Mouse (Mus musculus) olfactory bulb, adult 2 months (tissue): Measurements from ENCODE around the gene Tfeb. TPM values are rescaled to one million over a fixed set of nuclear protein-coding genes. Genes with fewer than 3 reads are reported as not detected.

Experiments used
- H3K27ac ChIP-seq: fragments of 200-500 bp; 2 replicates; pipeline ENCODE4 v1.5.1; 2012; ENCODE audit warnings: low read depth, low read length; ENCODE audit not compliant: insufficient read depth
- H3K4me1 ChIP-seq: fragments of 200-500 bp; 2 replicates; pipeline ENCODE4 v1.6.1; 2012; ENCODE audit warnings: low read length; ENCODE audit not compliant: control insufficient read depth, insufficient read depth
- H3K4me3 ChIP-seq: fragments of 200-500 bp; 2 replicates; pipeline ENCODE4 v1.5.1; 2012; ENCODE audit warnings: mild to moderate bottlenecking, low read depth, low read length, moderate library complexity; ENCODE audit not compliant: insufficient read depth
- CTCF ChIP-seq: fragments of 200-500 bp; IDR thresholded peaks from 2 replicates; pipeline ENCODE4 v1.5.1; 2012; ENCODE audit warnings: low read depth, mild to moderate bottlenecking, low read length, moderate library complexity; ENCODE audit not compliant: insufficient read depth
- POLR2A ChIP-seq: fragments of 200-500 bp; IDR thresholded peaks from 2 replicates; pipeline ENCODE4 v1.6.1; 2012; ENCODE audit warnings: mild to moderate bottlenecking, low read depth, low read length, moderate library complexity; ENCODE audit not compliant: insufficient read depth
- WGBS: fragments of 180-500 bp; shearing (Covaris S2); methylation state at CpG from one replicate; pipeline ENCODE4 v1.1.7; 2018; 5-methylcytosine and 5-hydroxymethylcytosine counted together
- polyA plus RNA-seq: library from polyadenylated mRNA; stranded (reverse); fragments of >200 nt; gene quantifications from 2 replicates; pipeline ENCODE4 v1.2.4, GENCODE M21; 2012; ENCODE audit warnings: low replicate concordance; ENCODE audit not compliant: missing spikeins, insufficient read depth, insufficient read length

Tfeb gene
- polyA plus RNA-seq, 1 experiment, result not detected

- Histone ChIP-seq H3K4me1 (no peaks in the 10 kb centered on the region), H3K27ac (no peak overlapping the region), H3K4me3 (no peak overlapping the region)
- no peak for TF ChIP-seq CTCF
- TF ChIP-seq POLR2A, result no peak
- WGBS, result 58% methylated on average over 24 of the region's 24 CpGs
These were observed 5.9 kb upstream of the Tfeb start for GRCm38 (mm10) chr17:47730633-47731575.

GRCm38 (mm10) chr17:47735553-47736100, 1.2 kb upstream of the Tfeb start:
- Histone ChIP-seq H3K4me3 (no peak overlapping the region), H3K27ac (no peak overlapping the region), H3K4me1 (peaks cover 20% of the 10 kb centered on the region)
- TF ChIP-seq POLR2A (no peak), CTCF (no peak)
- 82% methylated on average over 14 of the region's 14 CpGs for WGBS

DNA sequence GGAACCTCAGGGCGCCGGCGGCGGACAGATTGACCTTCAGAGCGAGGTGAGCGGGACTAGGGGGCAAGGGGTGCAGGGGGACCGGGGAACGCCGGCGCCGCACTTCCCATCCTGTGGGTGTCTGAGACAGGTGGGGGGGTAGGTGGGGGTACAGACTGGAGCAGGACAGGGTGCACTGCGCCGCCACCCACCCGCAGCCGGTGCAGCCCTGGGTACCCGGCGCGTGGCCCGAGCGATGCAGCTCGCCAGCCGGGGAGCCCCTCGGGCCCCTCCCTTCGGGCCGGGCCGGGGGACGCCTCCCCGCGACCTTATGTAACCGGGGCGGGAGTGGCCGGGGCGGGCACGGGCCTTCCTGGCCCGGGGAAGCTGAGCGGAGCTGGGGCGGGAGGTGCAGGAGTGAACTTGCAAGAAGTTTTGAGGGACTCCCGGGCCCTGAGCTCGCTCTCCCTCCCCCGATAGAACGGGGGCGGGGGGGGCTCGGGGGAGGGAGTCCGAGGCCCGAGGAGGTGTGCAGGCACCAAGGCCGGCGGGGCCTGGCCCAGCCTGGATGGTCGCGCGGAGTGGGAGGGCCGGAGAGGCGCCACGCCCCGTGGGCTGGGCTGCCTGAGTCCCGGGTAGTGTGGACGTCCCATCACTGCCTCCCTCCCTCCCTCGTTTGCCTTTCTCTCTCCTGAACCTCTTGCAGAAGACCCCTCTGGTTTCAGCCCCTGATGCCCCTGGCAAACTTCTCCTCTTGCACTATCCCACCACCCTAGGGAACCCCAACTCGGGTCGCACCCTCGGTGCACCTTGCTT, 638 bp downstream of the Tfeb start:
- WGBS, result 2% methylated on average over 46 of the region's 60 CpGs
- Histone ChIP-seq H3K4me1 (peaks cover 20% of the 10 kb centered on the region), H3K4me3 (peak overlapping the region; percentile 71), H3K27ac (no peak overlapping the region; the same call in 1 of the 2 replicates)
- TF ChIP-seq CTCF (no peak), POLR2A (no peak)

- H3K4me1 ChIP-seq, result peaks cover 20% of the 10 kb centered on the region
- peak overlapping the region; percentile 71 for H3K4me3 ChIP-seq
- 3% methylated on average over 59 of the region's 61 CpGs for WGBS
- H3K27ac ChIP-seq, result no peak overlapping the region
- TF ChIP-seq CTCF, result no peak
- TF ChIP-seq POLR2A, result peak; percentile 16; the same call in 1 of the 2 replicates
These were observed 1.4 kb downstream of the Tfeb start for GRCm38 (mm10) chr17:47738066-47738878.

DNA sequence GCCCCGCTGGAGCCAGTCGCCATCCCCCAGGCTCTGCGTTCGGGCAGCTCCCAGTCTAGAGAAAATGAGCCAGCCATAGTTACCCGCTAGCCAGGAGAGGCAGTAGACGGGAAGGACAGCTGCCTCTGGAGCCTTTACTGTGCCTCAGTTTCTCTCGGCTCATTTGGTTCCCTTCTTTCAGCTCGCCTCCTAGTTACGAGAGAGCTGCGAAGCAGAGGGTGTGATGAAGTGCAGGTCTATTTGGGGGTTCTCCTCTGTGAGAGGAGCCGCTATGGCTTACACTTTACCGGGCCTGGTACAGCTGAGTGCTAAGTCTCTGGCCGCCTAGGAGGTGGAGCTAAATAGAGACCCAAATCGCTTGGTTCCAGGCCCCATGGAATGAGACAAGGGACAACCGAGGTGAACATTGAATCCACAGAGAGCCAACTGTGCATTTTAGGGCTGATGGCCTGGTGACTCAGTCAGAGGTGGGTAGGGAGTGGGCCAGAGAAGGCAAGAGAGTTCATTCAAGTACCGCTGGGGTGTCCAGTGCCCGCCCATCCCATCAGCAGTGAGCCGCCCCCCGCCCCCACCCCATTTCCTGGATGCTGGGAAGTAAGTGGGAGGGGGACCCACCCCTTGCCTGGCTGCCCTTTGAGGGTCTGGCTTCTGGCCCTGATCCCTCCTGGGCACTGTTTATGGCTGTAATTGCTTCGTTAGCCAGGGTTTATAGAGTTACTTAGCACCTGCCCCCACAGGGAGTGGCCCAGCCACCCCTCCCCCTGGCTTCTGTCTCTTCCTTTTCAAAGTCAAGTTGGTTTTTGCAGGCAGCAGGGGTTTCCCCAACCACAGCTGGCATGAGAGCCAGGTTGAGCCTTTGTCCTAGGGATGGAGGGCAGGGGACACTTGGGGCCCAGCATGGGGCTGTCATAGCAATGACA, 2.3 kb downstream of the Tfeb start:
- no peak for TF ChIP-seq POLR2A
- no peak for TF ChIP-seq CTCF
- WGBS, result 31% methylated on average over 20 of the region's 20 CpGs
- Histone ChIP-seq H3K4me1 (peaks cover 20% of the 10 kb centered on the region), H3K27ac (0 out of 2 replicates have a peak overlapping the region, but pooled peaks have one; percentile 27), H3K4me3 (peak overlapping the region; percentile 71; the same call in 1 of the 2 replicates)

DNA sequence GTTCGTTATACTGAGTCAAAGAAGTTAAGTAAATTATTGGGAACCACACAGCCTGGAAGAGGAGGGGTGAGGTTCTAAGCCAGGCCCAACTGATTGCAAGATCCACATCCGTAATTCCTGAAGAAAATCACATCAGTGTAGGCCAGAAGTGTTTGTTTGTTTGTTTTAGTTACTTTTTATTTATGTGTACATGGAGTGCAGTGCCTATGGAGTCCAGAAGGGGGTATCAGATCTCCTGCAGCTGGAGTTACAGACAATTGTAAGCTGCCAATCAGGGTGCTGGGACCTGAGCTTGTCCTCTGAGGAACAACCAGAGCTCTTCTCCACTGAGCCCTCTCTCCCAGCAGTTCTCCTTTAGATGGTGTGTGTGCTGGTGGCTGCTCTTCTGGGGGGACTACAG, 3.4 kb downstream of the Tfeb start:
- no peak overlapping the region for H3K27ac ChIP-seq
- 76% methylated on average over 2 of the region's 2 CpGs for WGBS
- H3K4me3 ChIP-seq, result no peak overlapping the region
- H3K4me1 ChIP-seq, result peaks cover 20% of the 10 kb centered on the region
- TF ChIP-seq POLR2A (no peak), CTCF (no peak)

- H3K4me1 ChIP-seq, result peaks cover 14% of the 10 kb centered on the region
- TF ChIP-seq POLR2A (no peak), CTCF (no peak)
- WGBS, result 57% methylated on average over 16 of the region's 16 CpGs
- H3K27ac ChIP-seq, result no peak overlapping the region
- no peak overlapping the region for H3K4me3 ChIP-seq
These were observed 6.3 kb downstream of the Tfeb start for GRCm38 (mm10) chr17:47742991-47743734.
